Mouse (Mus musculus): ENCODE measurements around the gene P2ry10b. TPM values are rescaled to one million over a fixed set of nuclear protein-coding genes. Genes with fewer than 3 reads are reported as not detected.

The P2ry10b gene
- polyA plus RNA-seq (2015; fragmentation: Nextera tagmentation; extraction: Ambion mirVana) = 0.22 and 0.42 TPM in 2 replicates

DNA sequence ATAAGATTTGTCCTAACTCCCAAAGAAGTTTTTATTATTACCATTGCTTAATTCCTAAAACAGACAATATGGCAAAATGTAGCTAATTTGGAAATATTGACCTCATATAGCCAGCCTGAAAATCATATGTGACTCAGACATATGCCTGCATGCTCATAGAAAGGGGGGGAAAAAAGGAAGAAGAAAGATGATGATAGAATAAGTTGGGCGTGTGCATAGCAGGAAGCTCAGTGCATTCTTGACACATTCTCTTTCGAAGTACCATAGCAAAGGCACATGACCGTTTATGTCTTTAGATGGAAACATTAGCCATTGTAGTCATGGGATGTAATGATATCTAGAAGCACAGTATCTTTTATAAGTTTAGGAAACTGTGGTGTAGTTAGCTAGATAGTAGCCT, at the start of gene P2ry10b:
Gene P2ry10b (plus strand): TSS at position 247 of the 400 bp plus-strand sequence.
- no peak for ATAC-seq (ENCODE audit: borderline replicate concordance, extremely low read depth, low FRiP score, low TSS enrichment)
- H3K27ac ChIP-seq = no peak within 1 kb of the TSS
- H3K4me1 ChIP-seq = no peaks in the 10 kb centered on the region
- WGBS = 72% methylated on average over 3 of the region's 3 CpGs
- H3K9me3 ChIP-seq = no peaks in the 10 kb centered on the region
- no peak within 1 kb of the TSS for H3K4me2 ChIP-seq
- H3K9ac ChIP-seq = no peak within 1 kb of the TSS
- no peaks in the 10 kb centered on the region for H3K27me3 ChIP-seq
- H3K4me3 ChIP-seq = no peak within 1 kb of the TSS
- no peaks in the 10 kb centered on the region for H3K36me3 ChIP-seq

DNA sequence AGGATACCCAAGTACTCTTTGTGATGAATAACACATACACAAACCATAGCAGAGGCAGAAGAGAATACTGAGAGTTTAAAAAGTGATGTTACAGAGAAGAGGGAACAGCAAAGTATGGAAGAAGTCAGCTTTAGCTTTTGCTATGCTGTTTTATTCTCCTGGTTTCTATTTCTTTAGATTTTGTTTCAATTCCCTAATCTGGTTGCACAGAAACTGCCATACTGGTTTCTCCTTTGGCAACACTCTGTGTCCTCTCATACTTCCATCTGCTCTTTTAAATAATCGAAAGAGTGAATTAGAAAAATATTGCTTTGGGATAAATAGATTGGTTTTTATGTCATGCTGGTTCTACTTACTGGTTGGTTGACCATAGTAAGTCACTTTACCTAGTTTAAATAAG, 32.4 kb upstream of the P2ry10b start:
- H3K36me3 ChIP-seq = no peaks in the 10 kb centered on the region
- 76% methylated on average over 1 of the region's 1 CpGs for WGBS
- no peaks in the 10 kb centered on the region for H3K27me3 ChIP-seq
- no peak for ATAC-seq (ENCODE audit: borderline replicate concordance, extremely low read depth, low FRiP score, low TSS enrichment)
- no peak overlapping the region for H3K9ac ChIP-seq
- no peaks in the 10 kb centered on the region for H3K4me1 ChIP-seq
- H3K4me2 ChIP-seq = no peak overlapping the region
- H3K27ac ChIP-seq = no peak overlapping the region
- no peak overlapping the region for H3K4me3 ChIP-seq
- no peaks in the 10 kb centered on the region for H3K9me3 ChIP-seq

DNA sequence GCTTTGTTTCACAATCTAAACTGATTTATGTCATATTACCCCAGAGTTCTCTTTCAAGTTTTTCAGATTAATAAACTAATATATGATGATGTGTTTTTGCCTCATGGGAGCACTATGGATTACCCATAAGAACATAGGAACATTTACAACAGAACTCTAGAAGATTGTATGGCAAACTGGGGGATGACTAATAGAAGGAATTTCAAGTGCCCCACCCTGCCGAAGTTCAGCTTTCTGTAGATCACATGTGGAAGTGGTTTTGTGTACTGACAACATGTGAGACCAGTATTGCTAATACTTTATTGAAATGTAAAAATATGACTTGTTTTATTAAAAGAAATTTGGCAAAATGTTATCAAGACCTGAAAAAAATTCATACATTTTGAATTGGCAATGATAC, 31.7 kb upstream of the P2ry10b start:
- Histone ChIP-seq H3K27me3 (no peaks in the 10 kb centered on the region), H3K9me3 (no peaks in the 10 kb centered on the region), H3K4me3 (no peak overlapping the region), H3K9ac (no peak overlapping the region), H3K36me3 (no peaks in the 10 kb centered on the region), H3K4me1 (no peaks in the 10 kb centered on the region), H3K27ac (no peak overlapping the region), H3K4me2 (no peak overlapping the region)
- 72% methylated on average over 1 of the region's 1 CpGs for WGBS
- no peak for ATAC-seq (ENCODE audit: borderline replicate concordance, extremely low read depth, low FRiP score, low TSS enrichment)

- Histone ChIP-seq H3K4me1 (no peaks in the 10 kb centered on the region), H3K4me3 (no peak overlapping the region), H3K9me3 (no peaks in the 10 kb centered on the region), H3K9ac (no peak overlapping the region), H3K27ac (no peak overlapping the region), H3K4me2 (no peak overlapping the region), H3K27me3 (no peaks in the 10 kb centered on the region), H3K36me3 (no peaks in the 10 kb centered on the region)
- ATAC-seq (ENCODE audit: borderline replicate concordance, extremely low read depth, low FRiP score, low TSS enrichment) = no peak
- WGBS = 54% methylated on average over 3 of the region's 3 CpGs
These were observed 5.5 kb upstream of the P2ry10b start for GRCm38 (mm10) chrX:107143184-107143583.

GRCm38 (mm10) chrX:107143930-107144329, 4.8 kb upstream of the P2ry10b start:
- Histone ChIP-seq H3K27me3 (no peaks in the 10 kb centered on the region), H3K4me1 (no peaks in the 10 kb centered on the region), H3K36me3 (no peaks in the 10 kb centered on the region), H3K27ac (no peak overlapping the region), H3K9me3 (no peaks in the 10 kb centered on the region), H3K9ac (no peak overlapping the region), H3K4me3 (no peak overlapping the region), H3K4me2 (no peak overlapping the region)
- 55% methylated on average over 2 of the region's 2 CpGs for WGBS
- no peak for ATAC-seq (ENCODE audit: borderline replicate concordance, extremely low read depth, low FRiP score, low TSS enrichment)

DNA sequence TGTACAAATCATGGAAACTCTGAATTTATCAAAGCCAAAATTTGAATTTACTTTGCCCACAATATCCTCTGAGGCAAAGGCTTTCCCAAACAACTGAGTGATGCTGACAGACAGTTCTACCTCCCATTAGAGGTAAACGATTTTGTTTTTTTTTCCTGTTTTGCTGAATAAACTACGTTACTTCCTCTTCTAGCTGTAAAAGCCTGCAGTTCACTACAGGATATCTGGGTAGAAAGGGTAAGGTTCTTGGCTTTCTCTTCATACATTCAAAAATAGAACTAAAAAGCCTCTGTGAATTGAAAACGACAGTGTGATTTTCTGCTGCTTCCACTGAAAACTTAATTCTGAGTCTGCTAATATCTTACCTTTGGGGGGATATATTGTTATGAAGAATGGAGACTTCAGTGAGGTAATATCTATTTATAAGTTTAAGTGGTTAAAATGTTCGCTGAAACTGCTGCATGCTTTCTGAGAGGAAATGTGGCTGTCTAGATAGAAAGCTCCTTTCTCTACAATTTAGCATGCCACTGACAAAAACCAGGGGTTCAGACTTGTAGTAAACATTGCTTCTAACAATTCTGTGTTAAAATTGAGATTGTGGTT, 765 bp downstream of the P2ry10b start:
- no peaks in the 10 kb centered on the region for H3K9me3 ChIP-seq
- ATAC-seq (ENCODE audit: borderline replicate concordance, extremely low read depth, low FRiP score, low TSS enrichment) = no peak
- H3K36me3 ChIP-seq = no peaks in the 10 kb centered on the region
- H3K9ac ChIP-seq = no peak overlapping the region
- no peaks in the 10 kb centered on the region for H3K4me1 ChIP-seq
- no peak overlapping the region for H3K27ac ChIP-seq
- no peak overlapping the region for H3K4me2 ChIP-seq
- H3K4me3 ChIP-seq = no peak overlapping the region
- H3K27me3 ChIP-seq = no peaks in the 10 kb centered on the region
- WGBS = 51% methylated on average over 4 of the region's 4 CpGs

DNA sequence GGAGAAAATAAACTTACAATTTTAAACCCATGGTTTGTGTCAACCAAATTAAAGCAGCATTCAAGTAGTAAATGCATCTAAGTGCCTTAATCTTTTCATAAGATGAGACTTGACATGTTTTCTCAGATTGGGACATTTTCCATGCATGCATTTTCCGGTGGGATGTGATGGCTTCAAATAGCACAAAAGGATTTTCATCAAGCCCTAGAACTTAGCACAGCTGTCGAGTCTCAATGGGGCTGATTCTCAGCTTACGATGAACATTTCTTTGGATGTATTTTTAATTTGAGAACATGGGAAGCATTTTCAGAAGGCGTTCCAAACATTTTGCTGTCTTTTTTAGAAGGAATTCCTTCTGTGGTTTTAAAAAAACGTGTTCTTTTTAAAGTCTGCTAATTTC, 1.3 kb downstream of the P2ry10b start:
- H3K4me2 ChIP-seq = no peak overlapping the region
- ATAC-seq (ENCODE audit: borderline replicate concordance, extremely low read depth, low FRiP score, low TSS enrichment) = no peak
- H3K9ac ChIP-seq = no peak overlapping the region
- WGBS = 34% methylated on average over 5 of the region's 5 CpGs
- H3K4me3 ChIP-seq = no peak overlapping the region
- no peaks in the 10 kb centered on the region for H3K36me3 ChIP-seq
- H3K4me1 ChIP-seq = no peaks in the 10 kb centered on the region
- H3K27me3 ChIP-seq = no peaks in the 10 kb centered on the region
- no peaks in the 10 kb centered on the region for H3K9me3 ChIP-seq
- no peak overlapping the region for H3K27ac ChIP-seq

GRCm38 (mm10) chrX:107150752-107151515, 2.2 kb downstream of the P2ry10b start:
- WGBS = 46% methylated on average over 4 of the region's 4 CpGs
- no peaks in the 10 kb centered on the region for H3K4me1 ChIP-seq
- no peak for ATAC-seq (ENCODE audit: borderline replicate concordance, extremely low read depth, low FRiP score, low TSS enrichment)
- H3K9ac ChIP-seq = no peak overlapping the region
- no peaks in the 10 kb centered on the region for H3K36me3 ChIP-seq
- H3K4me2 ChIP-seq = no peak overlapping the region
- H3K4me3 ChIP-seq = no peak overlapping the region
- no peaks in the 10 kb centered on the region for H3K9me3 ChIP-seq
- peak overlapping the region; percentile 35 for H3K27ac ChIP-seq
- H3K27me3 ChIP-seq = no peaks in the 10 kb centered on the region

GRCm38 (mm10) chrX:107156021-107156420, 7.3 kb downstream of the P2ry10b start:
- H3K27me3 ChIP-seq = no peaks in the 10 kb centered on the region
- H3K4me3 ChIP-seq = no peak overlapping the region
- no peaks in the 10 kb centered on the region for H3K36me3 ChIP-seq
- no peak overlapping the region for H3K27ac ChIP-seq
- H3K4me1 ChIP-seq = no peaks in the 10 kb centered on the region
- ATAC-seq (ENCODE audit: borderline replicate concordance, extremely low read depth, low FRiP score, low TSS enrichment) = no peak
- H3K9ac ChIP-seq = no peak overlapping the region
- H3K9me3 ChIP-seq = no peaks in the 10 kb centered on the region
- H3K4me2 ChIP-seq = no peak overlapping the region
- WGBS = 80% methylated on average over 2 of the region's 2 CpGs

DNA sequence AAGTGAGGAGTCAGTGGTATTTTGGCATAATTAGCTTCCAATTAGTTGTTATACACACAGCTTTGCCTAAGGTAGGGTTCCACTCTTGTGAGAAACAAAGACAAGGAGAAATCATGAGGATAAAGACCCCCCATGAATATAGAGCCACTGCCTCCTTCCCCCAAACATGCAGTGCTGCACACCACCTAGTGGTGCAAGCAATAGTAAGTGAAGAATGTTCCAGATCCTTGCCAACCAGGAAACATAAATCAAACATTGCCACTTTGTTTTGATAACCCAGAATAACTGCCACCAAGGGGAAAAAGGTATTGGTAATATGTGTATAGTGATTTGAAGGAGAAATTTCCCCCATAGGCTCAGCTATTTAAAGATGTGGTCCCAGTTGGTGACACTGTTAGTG, 11.8 kb downstream of the P2ry10b start:
- Histone ChIP-seq H3K27me3 (no peaks in the 10 kb centered on the region), H3K9ac (no peak overlapping the region), H3K27ac (no peak overlapping the region), H3K4me2 (no peak overlapping the region), H3K9me3 (no peaks in the 10 kb centered on the region), H3K4me3 (no peak overlapping the region), H3K36me3 (no peaks in the 10 kb centered on the region), H3K4me1 (no peaks in the 10 kb centered on the region)
- ATAC-seq (ENCODE audit: borderline replicate concordance, extremely low read depth, low FRiP score, low TSS enrichment) = no peak

DNA sequence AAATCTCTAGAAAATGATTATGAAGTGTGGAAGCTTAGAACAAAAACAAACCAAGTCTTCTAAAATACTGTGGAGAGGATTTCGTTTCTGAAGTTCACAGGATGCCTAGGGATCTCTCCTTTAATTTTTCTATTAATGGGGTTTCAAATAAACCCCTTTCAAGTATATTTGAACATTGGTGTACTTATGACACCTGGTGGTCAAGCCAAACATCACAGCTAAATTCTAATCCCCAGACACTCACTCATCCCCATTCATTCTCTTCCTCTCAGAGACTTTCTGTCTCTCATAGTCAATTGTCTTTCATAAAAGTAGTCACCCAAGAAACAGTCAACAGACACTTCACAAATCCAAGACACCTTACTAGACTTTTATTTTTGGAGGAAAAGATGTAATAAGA, 19.6 kb downstream of the P2ry10b start:
- WGBS = 9% methylated on average over 1 of the region's 1 CpGs
- Histone ChIP-seq H3K9ac (no peak overlapping the region), H3K4me2 (no peak overlapping the region), H3K27ac (no peak overlapping the region), H3K27me3 (no peaks in the 10 kb centered on the region), H3K9me3 (no peaks in the 10 kb centered on the region), H3K36me3 (no peaks in the 10 kb centered on the region), H3K4me1 (no peaks in the 10 kb centered on the region), H3K4me3 (no peak overlapping the region)
- ATAC-seq (ENCODE audit: borderline replicate concordance, extremely low read depth, low FRiP score, low TSS enrichment) = no peak

DNA sequence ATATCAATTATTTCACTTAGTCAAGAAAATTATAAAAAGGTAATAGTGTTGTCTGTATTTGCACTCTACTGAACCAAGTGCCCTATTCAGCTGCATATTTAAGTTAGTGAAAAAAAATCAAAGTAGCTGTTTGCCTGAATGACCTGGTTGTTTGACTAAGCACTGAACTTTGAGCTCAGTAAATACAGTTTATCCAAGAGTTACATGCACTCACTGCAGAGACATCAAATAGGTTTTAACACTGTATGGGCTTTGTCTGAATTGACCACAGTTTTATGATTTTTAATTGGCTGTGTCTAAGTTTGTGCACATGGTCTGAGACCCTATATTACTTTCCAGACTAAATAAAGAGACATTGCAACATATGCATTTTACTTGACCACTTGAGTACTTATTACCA, 20.4 kb downstream of the P2ry10b start:
- H3K27me3 ChIP-seq = no peaks in the 10 kb centered on the region
- ATAC-seq (ENCODE audit: borderline replicate concordance, extremely low read depth, low FRiP score, low TSS enrichment) = no peak
- H3K9ac ChIP-seq = no peak overlapping the region
- H3K4me1 ChIP-seq = no peaks in the 10 kb centered on the region
- H3K4me2 ChIP-seq = no peak overlapping the region
- no peak overlapping the region for H3K4me3 ChIP-seq
- H3K9me3 ChIP-seq = no peaks in the 10 kb centered on the region
- no peak overlapping the region for H3K27ac ChIP-seq
- no peaks in the 10 kb centered on the region for H3K36me3 ChIP-seq

All from lung, embryonic 15.5 days (tissue).